Mouse (Mus musculus): ENCODE data around the gene Gm11992. TPM values are rescaled to one million over a fixed set of nuclear protein-coding genes. Genes with fewer than 3 reads are reported as not detected.

The Gm11992 gene
- polyA plus RNA-seq, 1 experiment from 2014 or later, result 0.13 TPM

GRCm38 (mm10) chr11:9117358-9118049 lies 69.1 kb downstream of the Gm11992 start:
- WGBS, result under 1% methylated on average over 13 of the region's 13 CpGs
- Histone ChIP-seq H3K9me3 (ENCODE audit: control insufficient read depth, low read length) (no peaks in the 10 kb centered on the region), H3K4me3 (ENCODE audit: low read depth, low read length) (peak overlapping the region; percentile 26; the same call in 1 of the 2 replicates), H3K4me2 (ENCODE audit: low read depth, severe bottlenecking) (peak overlapping the region; percentile 48), H3K9ac (ENCODE audit: low read length) (no peak overlapping the region), H3K36me3 (ENCODE audit: control insufficient read depth, insufficient read depth, low read length) (no peaks in the 10 kb centered on the region), H3K4me1 (ENCODE audit: control insufficient read depth, insufficient read depth, low read length) (peaks cover 5% of the 10 kb centered on the region; the same call in 1 of the 2 replicates), H3K27ac (replicated peaks; ENCODE audit: low read depth, low read length) (no peak overlapping the region), H3K27me3 (ENCODE audit: control insufficient read depth, insufficient read depth, low read length) (peaks cover 50% of the 10 kb centered on the region)
- no peak for ATAC-seq (ENCODE audit: insufficient number of reproducible peaks, low FRiP score, low TSS enrichment, low read depth)
- DNase-seq (ENCODE audit: low spot score), result peak; percentile 33

GRCm38 (mm10) chr11:9118050-9118420 lies 69.6 kb downstream of the Gm11992 start, which contains the start of gene Upp1:
TSS of gene Upp1 (plus strand) at chr11:9118103.
- Histone ChIP-seq H3K4me3 (ENCODE audit: low read depth, low read length) (peak within 1 kb of the TSS; percentile 26), H3K27ac (replicated peaks; ENCODE audit: low read depth, low read length) (no peak within 1 kb of the TSS), H3K4me2 (ENCODE audit: low read depth, severe bottlenecking) (peak within 1 kb of the TSS; percentile 48), H3K9me3 (ENCODE audit: control insufficient read depth, low read length) (no peaks in the 10 kb centered on the region), H3K9ac (ENCODE audit: low read length) (no peak within 1 kb of the TSS), H3K36me3 (ENCODE audit: control insufficient read depth, insufficient read depth, low read length) (no peaks in the 10 kb centered on the region), H3K4me1 (ENCODE audit: control insufficient read depth, insufficient read depth, low read length) (peaks cover 5% of the 10 kb centered on the region; the same call in 1 of the 2 replicates), H3K27me3 (ENCODE audit: control insufficient read depth, insufficient read depth, low read length) (peaks cover 50% of the 10 kb centered on the region)
- ATAC-seq (ENCODE audit: insufficient number of reproducible peaks, low FRiP score, low TSS enrichment, low read depth) (no peak), DNase-seq (ENCODE audit: low spot score) (no peak)
- under 1% methylated on average over 7 of the region's 7 CpGs for WGBS

- no peaks in the 10 kb centered on the region for H3K36me3 ChIP-seq (ENCODE audit: control insufficient read depth, insufficient read depth, low read length)
- no peak overlapping the region for H3K27ac ChIP-seq (replicated peaks; ENCODE audit: low read depth, low read length)
- peak overlapping the region; percentile 48 for H3K4me2 ChIP-seq (ENCODE audit: low read depth, severe bottlenecking)
- H3K27me3 ChIP-seq (ENCODE audit: control insufficient read depth, insufficient read depth, low read length), result peaks cover 50% of the 10 kb centered on the region
- H3K4me1 ChIP-seq (ENCODE audit: control insufficient read depth, insufficient read depth, low read length), result peaks cover 5% of the 10 kb centered on the region; the same call in 1 of the 2 replicates
- DNase-seq (ENCODE audit: low spot score), result peak; percentile 51
- under 1% methylated on average over 39 of the region's 40 CpGs for WGBS
- peak overlapping the region; percentile 26 for H3K4me3 ChIP-seq (ENCODE audit: low read depth, low read length)
- no peaks in the 10 kb centered on the region for H3K9me3 ChIP-seq (ENCODE audit: control insufficient read depth, low read length)
- ATAC-seq (ENCODE audit: insufficient number of reproducible peaks, low FRiP score, low TSS enrichment, low read depth), result peak; percentile 51; the same call in 1 of the 2 replicates
- no peak overlapping the region for H3K9ac ChIP-seq (ENCODE audit: low read length)
Observed at GRCm38 (mm10) chr11:9118421-9119121, 70.2 kb downstream of the Gm11992 start.

Other genes with a start within 250 kb of the Gm11992 start
- 0.03 and 0.06 TPM in 2 replicates for gene Pkd1l1, start 75.3 kb upstream of the Gm11992 start, polyA plus RNA-seq (2014; fragmentation: Nextera tagmentation; extraction: Ambion mirVana)
- 21.4 and 23.0 TPM in 2 replicates for gene Hus1, start 37.4 kb upstream of the Gm11992 start, polyA plus RNA-seq (2014; fragmentation: Nextera tagmentation; extraction: Ambion mirVana)
- gene Sun3, start 397 bp downstream of the Gm11992 start, polyA plus RNA-seq (2014; fragmentation: Nextera tagmentation; extraction: Ambion mirVana), result not detected in 2 replicates
- 1.9 and 3.5 TPM in 2 replicates for gene Upp1, start 69.5 kb downstream of the Gm11992 start, polyA plus RNA-seq (2014; fragmentation: Nextera tagmentation; extraction: Ambion mirVana)
- gene Abca13, start 143.3 kb downstream of the Gm11992 start, polyA plus RNA-seq (2014; fragmentation: Nextera tagmentation; extraction: Ambion mirVana), result not detected in 2 replicates

Data from limb, embryonic 11.5 days (tissue).